Mouse (Mus musculus) liver, embryonic 14.5 days (tissue): ENCODE measurements around the gene Oprm1. TPM values are rescaled to one million over a fixed set of nuclear protein-coding genes. Genes with fewer than 3 reads are reported as not detected.

Experiments used
- ATAC-seq: fragments of 200-750 bp; cut with Nextera tagmentation; 2 replicates; pipeline ENCODE4 v1.8.0; 2017; ENCODE audit warnings: moderate number of reproducible peaks, mild to moderate bottlenecking, moderate library complexity; ENCODE audit not compliant: insufficient read depth
- DNase-seq, 3 experiments: peaks; one replicate each; pipeline ENCODE4 v3.0.0-alpha.2; 2012 to 2013; ENCODE audit warnings: low read depth in 3 of 3, low spot score in 3 of 3
- H3K27ac ChIP-seq: fragments of 300-500 bp; sonication (generic); 2 replicates; pipeline ENCODE4 v1.5.1; 2014; ENCODE audit warnings: moderate library complexity, mild to moderate bottlenecking, control low read depth, inconsistent platforms
- H3K27me3 ChIP-seq: fragments of 300-500 bp; sonication (generic); 2 replicates; pipeline ENCODE4 v1.6.1; 2014; ENCODE audit warnings: mild to moderate bottlenecking, low read length, moderate library complexity; ENCODE audit not compliant: control insufficient read depth, insufficient read depth
- H3K36me3 ChIP-seq: fragments of 300-500 bp; sonication (generic); replicated peaks from 2 replicates; pipeline ENCODE4 v1.6.1; 2014; ENCODE audit warnings: low read depth; ENCODE audit not compliant: control insufficient read depth, insufficient read depth
- H3K4me1 ChIP-seq, 2 experiments: fragments of 200-500 bp in 1 of 2; fragments of 300-500 bp in 1 of 2; sonication (generic) in 1 of 2; replicated peaks; 2 replicates each; pipeline ENCODE4 v1.6.1; 2012 to 2014; ENCODE audit warnings: antibody characterized with exemption in 1 of 2, inconsistent platforms in 1 of 2, low read length in 1 of 2; ENCODE audit not compliant: control insufficient read depth in 2 of 2, insufficient read depth in 2 of 2
- H3K4me2 ChIP-seq: fragments of 300-500 bp; sonication (generic); 2 replicates; pipeline ENCODE4 v1.6.1; 2014; ENCODE audit warnings: low read depth, mild to moderate bottlenecking, control low read depth, moderate library complexity
- H3K4me3 ChIP-seq, 2 experiments: fragments of 200-500 bp in 1 of 2; fragments of 300-500 bp in 1 of 2; sonication (generic) in 1 of 2; 2 replicates each; pipeline ENCODE4 v1.5.1; 2012 to 2014; ENCODE audit warnings: low read depth in 2 of 2, low read length in 2 of 2, mild to moderate bottlenecking in 2 of 2, control low read depth in 1 of 2, inconsistent platforms in 1 of 2, moderate library complexity in 1 of 2; ENCODE audit not compliant: insufficient read depth in 1 of 2
- H3K9ac ChIP-seq: fragments of 300-500 bp; sonication (generic); replicated peaks from 2 replicates; pipeline ENCODE4 v1.6.1; 2014; ENCODE audit warnings: mild to moderate bottlenecking, control low read depth, moderate library complexity
- H3K9me3 ChIP-seq: fragments of 300-500 bp; sonication (generic); 2 replicates; pipeline ENCODE4 v1.6.1; 2016; ENCODE audit warnings: low read length, mixed read lengths; ENCODE audit not compliant: control insufficient read depth
- CTCF ChIP-seq: IDR thresholded peaks from 2 replicates; pipeline ENCODE4 v1.5.1; 2016; ENCODE audit warnings: antibody characterized with exemption, low read depth, control low read depth
- EP300 ChIP-seq: IDR thresholded peaks from 2 replicates; pipeline ENCODE4 v1.6.1; 2016; ENCODE audit warnings: antibody characterized with exemption, low read depth
- WGBS: fragments of 180-500 bp; shearing (Covaris S2); extraction: QIAGEN DNeasy Blood & Tissue Kit; methylation state at CpG from one replicate; pipeline ENCODE4 v1.1.7; 2014; ENCODE audit not compliant: insufficient replicate concordance; 5-methylcytosine and 5-hydroxymethylcytosine counted together
- polyA plus RNA-seq, 2 experiments: library from polyadenylated mRNA; depleted of rRNA in 1 of 2; stranded (reverse) in 1 of 2; unstranded in 1 of 2; fragments of >200 nt; fragmentation: Nextera tagmentation in 1 of 2; extraction: Ambion mirVana in 1 of 2; gene quantifications; 2 replicates each; pipeline versions ENCODE4 v1.2.1 to v1.2.3; 2012 to 2014

The Oprm1 gene
- polyA plus RNA-seq, 2 experiments, result not detected

DNA sequence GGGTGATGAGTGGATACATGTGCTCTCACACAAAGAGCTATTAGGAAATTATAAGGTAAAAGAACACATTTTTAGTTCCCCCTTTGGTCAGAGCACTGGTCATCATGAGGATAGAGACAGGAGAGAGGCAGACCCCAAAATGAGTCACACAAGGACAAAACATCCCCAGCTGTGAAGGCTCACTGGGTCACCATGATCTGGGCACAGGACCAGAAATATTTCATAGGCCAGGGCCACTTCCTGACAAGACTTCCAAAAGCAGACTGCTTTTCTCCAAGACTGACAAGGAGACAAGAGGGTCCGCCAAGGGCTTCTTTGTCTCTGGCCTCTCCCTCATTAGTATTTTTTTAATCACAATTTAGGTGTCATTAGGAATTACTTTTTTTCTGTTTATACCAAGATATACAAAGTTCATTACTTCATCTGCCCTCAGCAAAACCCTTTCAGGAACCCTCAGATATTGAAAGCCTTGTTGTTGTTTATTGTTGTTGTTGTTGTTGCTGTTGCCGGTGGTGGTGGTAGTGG is 3.0 kb downstream of the Oprm1 start, which contains the start of gene Gm10945:
Gene Gm10945, minus strand, starts transcription at position 475 of the 525 bp plus-strand sequence.
- 75% methylated on average over 2 of the region's 2 CpGs for WGBS
- H3K27ac ChIP-seq, result no peak within 1 kb of the TSS
- H3K4me3 ChIP-seq, result no peak within 1 kb of the TSS
- TF ChIP-seq EP300 (no peak), CTCF (no peak)
- H3K27me3 ChIP-seq, result no peaks in the 10 kb centered on the region
- H3K4me1 ChIP-seq, result no peaks in the 10 kb centered on the region
- H3K36me3 ChIP-seq, result no peaks in the 10 kb centered on the region
- ATAC-seq, result no peak
- H3K9ac ChIP-seq, result no peak within 1 kb of the TSS
- no peak for DNase-seq
- no peak within 1 kb of the TSS for H3K4me2 ChIP-seq
- H3K9me3 ChIP-seq, result no peaks in the 10 kb centered on the region

DNA sequence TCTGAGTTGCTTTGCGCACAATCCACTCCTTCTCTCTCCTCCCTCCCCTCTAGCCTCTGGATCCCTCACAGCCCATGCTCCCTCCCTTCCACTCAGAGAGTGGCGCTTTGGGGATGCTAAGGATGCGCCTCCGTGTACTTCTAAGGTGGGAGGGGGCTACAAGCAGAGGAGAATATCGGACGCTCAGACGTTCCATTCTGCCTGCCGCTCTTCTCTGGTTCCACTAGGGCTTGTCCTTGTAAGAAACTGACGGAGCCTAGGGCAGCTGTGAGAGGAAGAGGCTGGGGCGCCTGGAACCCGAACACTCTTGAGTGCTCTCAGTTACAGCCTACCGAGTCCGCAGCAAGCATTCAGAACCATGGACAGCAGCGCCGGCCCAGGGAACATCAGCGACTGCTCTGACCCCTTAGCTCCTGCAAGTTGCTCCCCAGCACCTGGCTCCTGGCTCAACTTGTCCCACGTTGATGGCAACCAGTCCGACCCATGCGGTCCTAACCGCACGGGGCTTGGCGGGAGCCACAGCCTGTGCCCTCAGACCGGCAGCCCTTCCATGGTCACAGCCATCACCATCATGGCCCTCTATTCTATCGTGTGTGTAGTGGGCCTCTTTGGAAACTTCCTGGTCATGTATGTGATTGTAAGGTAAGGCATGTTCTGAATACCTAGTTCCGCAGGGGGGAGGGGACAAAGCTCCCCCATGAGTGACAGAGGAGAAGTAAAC is 30.4 kb downstream of the Oprm1 start:
- Histone ChIP-seq H3K9ac (no peak overlapping the region), H3K27ac (no peak overlapping the region), H3K9me3 (no peaks in the 10 kb centered on the region), H3K4me2 (no peak overlapping the region), H3K4me3 (no peak overlapping the region), H3K36me3 (no peaks in the 10 kb centered on the region), H3K27me3 (no peaks in the 10 kb centered on the region), H3K4me1 (no peaks in the 10 kb centered on the region)
- TF ChIP-seq CTCF, result no peak
- no peak for TF ChIP-seq EP300
- WGBS, result 4% methylated on average over 25 of the region's 25 CpGs
- ATAC-seq, result no peak
- no peak for DNase-seq

DNA sequence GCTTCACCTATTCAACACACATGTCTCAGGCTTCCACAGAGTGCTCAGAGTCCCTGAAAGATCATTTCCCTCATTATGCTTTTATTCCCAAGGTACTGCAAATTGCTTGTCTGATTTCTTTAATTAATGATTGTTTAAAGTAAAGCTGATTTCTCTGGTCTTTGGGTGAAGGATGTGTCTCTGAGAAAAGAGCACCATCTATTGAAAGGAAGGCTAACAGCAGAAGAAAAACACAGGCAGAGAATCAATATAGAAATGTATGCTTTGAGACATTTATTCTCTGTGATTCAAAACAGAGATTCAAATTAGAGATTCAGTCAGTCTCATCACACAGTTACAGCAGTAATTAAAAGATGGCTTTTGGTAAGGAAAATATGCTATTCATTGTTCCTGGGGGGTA is 31.9 kb downstream of the Oprm1 start:
- Histone ChIP-seq H3K27ac (no peak overlapping the region), H3K36me3 (no peaks in the 10 kb centered on the region), H3K9ac (no peak overlapping the region), H3K9me3 (no peaks in the 10 kb centered on the region), H3K27me3 (no peaks in the 10 kb centered on the region), H3K4me2 (no peak overlapping the region), H3K4me1 (no peaks in the 10 kb centered on the region), H3K4me3 (no peak overlapping the region)
- TF ChIP-seq CTCF (no peak), EP300 (no peak)
- no peak for ATAC-seq
- DNase-seq, result no peak

DNA sequence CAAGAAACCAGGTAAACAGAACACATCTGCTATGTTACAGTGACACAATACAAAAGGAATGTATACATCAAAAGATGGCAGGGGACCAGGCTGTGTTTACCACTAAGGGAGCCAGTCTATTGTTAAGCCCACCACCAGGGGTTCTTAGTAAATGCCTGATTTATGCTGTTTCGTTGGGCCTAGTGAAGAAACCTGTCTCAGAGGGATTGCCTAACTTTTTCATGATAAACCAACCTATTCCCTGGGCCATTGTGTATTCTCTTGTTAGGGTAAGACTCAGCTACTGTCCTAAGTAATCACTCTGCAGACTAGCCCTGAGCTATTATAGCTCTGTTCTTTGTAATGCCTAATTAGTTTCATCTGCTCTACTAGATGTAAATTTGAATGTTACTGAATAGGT is 62.3 kb downstream of the Oprm1 start:
- Histone ChIP-seq H3K4me1 (no peaks in the 10 kb centered on the region), H3K9ac (no peak overlapping the region), H3K27ac (no peak overlapping the region), H3K27me3 (no peaks in the 10 kb centered on the region), H3K36me3 (no peaks in the 10 kb centered on the region), H3K4me2 (no peak overlapping the region), H3K4me3 (no peak overlapping the region), H3K9me3 (no peaks in the 10 kb centered on the region)
- TF ChIP-seq CTCF (no peak), EP300 (no peak)
- DNase-seq, result no peak
- no peak for ATAC-seq
- 7% methylated on average over 1 of the region's 1 CpGs for WGBS

DNA sequence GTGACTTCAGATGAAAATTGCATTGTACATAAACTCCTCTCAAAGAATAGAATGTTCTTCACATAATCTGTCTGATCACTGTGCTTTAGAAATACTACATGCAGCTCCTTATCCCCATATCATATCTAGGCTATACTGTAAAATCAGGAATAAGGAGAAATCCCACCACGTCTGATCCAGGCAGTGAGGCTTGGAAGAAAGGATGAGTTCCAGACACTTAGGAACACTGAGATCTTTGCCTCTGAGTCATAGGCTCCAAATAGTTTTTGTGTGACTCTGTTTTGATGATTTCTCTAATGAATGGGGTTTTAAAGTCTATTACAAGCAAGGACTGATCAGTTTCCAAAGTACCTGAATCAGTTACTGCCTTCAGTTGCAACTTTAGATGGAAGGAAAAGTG is 83.9 kb downstream of the Oprm1 start:
- H3K36me3 ChIP-seq, result no peaks in the 10 kb centered on the region
- H3K9me3 ChIP-seq, result no peaks in the 10 kb centered on the region
- no peaks in the 10 kb centered on the region for H3K27me3 ChIP-seq
- WGBS, result 45% methylated on average over 1 of the region's 1 CpGs
- DNase-seq (no peak), ATAC-seq (no peak)
- TF ChIP-seq EP300, result no peak
- no peak for TF ChIP-seq CTCF
- no peak overlapping the region for H3K4me3 ChIP-seq
- H3K9ac ChIP-seq, result no peak overlapping the region
- H3K4me2 ChIP-seq, result no peak overlapping the region
- H3K27ac ChIP-seq, result no peak overlapping the region
- no peaks in the 10 kb centered on the region for H3K4me1 ChIP-seq
